Mouse (Mus musculus): Measurements from ENCODE around the gene Lrrc43.

- TF ChIP-seq CTCF (IDR thresholded peaks at IDR 0.05; ENCODE audit: low read depth) (no peak), EP300 (IDR thresholded peaks at IDR 0.05; ENCODE audit: low read depth) (no peak)
Measured at GRCm38 (mm10) chr5:123440664-123441063, 48.4 kb upstream of the Lrrc43 start.

Data from liver, postnatal 0 days (tissue).